Mouse (Mus musculus) heart, embryonic 14.5 days (tissue): ENCODE data around the gene Birc6. TPM values are rescaled to one million over a fixed set of nuclear protein-coding genes. Genes with fewer than 3 reads are reported as not detected.

ENCODE experiments used
- ATAC-seq: fragments of 200-750 bp; cut with Nextera tagmentation; 2 replicates; pipeline ENCODE4 v1.8.0; 2017; ENCODE audit warnings: low read depth, moderate TSS enrichment; ENCODE audit not compliant: insufficient number of reproducible peaks, insufficient read depth, low FRiP score
- H3K27ac ChIP-seq, 2 experiments: fragments of 200-500 bp in 1 of 2; fragments of 300-500 bp in 1 of 2; sonication (generic) in 1 of 2; replicated peaks in 1 of 2; 2 replicates each; pipeline ENCODE4 v1.5.1; 2012 to 2014; ENCODE audit warnings: low read depth in 2 of 2, low read length in 2 of 2, control low read depth in 1 of 2, mild to moderate bottlenecking in 1 of 2, mixed read lengths in 1 of 2; ENCODE audit not compliant: control insufficient read depth in 1 of 2, insufficient read depth in 1 of 2
- H3K27me3 ChIP-seq: fragments of 300-500 bp; sonication (generic); 2 replicates; pipeline ENCODE4 v1.6.1; 2014; ENCODE audit warnings: mild to moderate bottlenecking, low read length, control low read depth; ENCODE audit not compliant: control insufficient read depth, insufficient read depth
- H3K36me3 ChIP-seq: fragments of 300-500 bp; sonication (generic); 2 replicates; pipeline ENCODE4 v1.6.1; 2014; ENCODE audit warnings: mild to moderate bottlenecking, control low read depth, low read length, mixed read lengths; ENCODE audit not compliant: control insufficient read depth, insufficient read depth
- H3K4me1 ChIP-seq, 2 experiments: fragments of 200-500 bp in 1 of 2; fragments of 300-500 bp in 1 of 2; sonication (generic) in 1 of 2; 2 replicates each; pipeline ENCODE4 v1.6.1; 2012 to 2014; ENCODE audit warnings: low read length in 2 of 2, control low read depth in 1 of 2, mixed read lengths in 1 of 2; ENCODE audit not compliant: control insufficient read depth in 2 of 2, insufficient read depth in 2 of 2
- H3K4me2 ChIP-seq: fragments of 300-500 bp; sonication (generic); 2 replicates; pipeline ENCODE4 v1.6.1; 2014; ENCODE audit warnings: mild to moderate bottlenecking, low read length
- H3K4me3 ChIP-seq, 2 experiments: fragments of 200-500 bp in 1 of 2; fragments of 300-500 bp in 1 of 2; sonication (generic) in 1 of 2; 2 replicates each; pipeline ENCODE4 v1.5.1; 2012 to 2014; ENCODE audit warnings: low read length in 2 of 2, mild to moderate bottlenecking in 2 of 2, control low read depth in 1 of 2, low read depth in 1 of 2, moderate library complexity in 1 of 2; ENCODE audit not compliant: control insufficient read depth in 1 of 2, insufficient read depth in 1 of 2
- H3K9ac ChIP-seq: fragments of 300-500 bp; sonication (generic); 2 replicates; pipeline ENCODE4 v1.6.1; 2014; ENCODE audit warnings: mild to moderate bottlenecking, low read length
- H3K9me3 ChIP-seq: fragments of 300-500 bp; sonication (generic); 2 replicates; pipeline ENCODE4 v1.6.1; 2016; ENCODE audit warnings: low read length, control low read depth; ENCODE audit not compliant: control insufficient read depth
- whole genome bisulfite sequencing: fragments of 180-500 bp; shearing (Covaris S2); extraction: QIAGEN DNeasy Blood & Tissue Kit; methylation state at CpG from one replicate; pipeline ENCODE4 v1.1.7; 2014; 5-methylcytosine and 5-hydroxymethylcytosine counted together
- polyA plus RNA-seq: library from polyadenylated mRNA; unstranded; fragments of >200 nt; fragmentation: Nextera tagmentation; extraction: Ambion mirVana; gene quantifications from 2 replicates; pipeline ENCODE4 v1.2.1, GENCODE M21; 2014

Gene Birc6
- polyA plus RNA-seq, 1 experiment from 2014 or later = 75.3 TPM

DNA sequence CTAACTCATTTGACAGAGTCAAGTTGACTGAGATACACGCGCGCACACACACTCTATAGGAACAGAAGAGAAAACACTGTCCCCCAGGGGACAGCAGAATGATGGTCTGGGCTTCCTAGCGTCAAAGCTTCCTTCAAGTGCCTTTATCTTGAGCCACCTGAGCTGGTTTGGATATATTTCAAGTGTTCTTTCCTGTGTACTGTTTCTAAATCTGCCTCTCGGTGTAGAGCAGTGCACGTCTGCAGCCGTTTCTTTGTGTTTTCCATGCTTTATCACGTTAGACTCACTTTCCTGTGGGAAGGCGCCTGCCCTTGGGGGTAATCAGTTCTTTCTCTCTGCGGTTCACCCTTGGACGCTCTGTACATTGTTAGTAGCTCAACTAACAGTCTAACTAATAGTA is 207.3 kb downstream of the Birc6 start:
- H3K27ac ChIP-seq = 0 out of 4 replicates have a peak overlapping the region, but pooled peaks of 1 of the 2 experiments have one; percentile 5
- H3K36me3 ChIP-seq = peaks cover 9% of the 10 kb centered on the region; the same call in 1 of the 2 replicates
- 0 out of 2 replicates have a peak overlapping the region, but pooled peaks have one; percentile 0 for H3K4me2 ChIP-seq
- H3K9ac ChIP-seq = 0 out of 2 replicates have a peak overlapping the region, but pooled peaks have one; percentile 1
- WGBS = 37% methylated on average over 11 of the region's 11 CpGs
- peaks cover 4 to 5% of the 10 kb centered on the region in 2 experiments; a peak in 3 of 4 replicates for H3K4me1 ChIP-seq
- ATAC-seq = peak; percentile 61; the same call in 1 of the 2 replicates
- H3K27me3 ChIP-seq = no peaks in the 10 kb centered on the region
- H3K9me3 ChIP-seq = no peaks in the 10 kb centered on the region
- no peak overlapping the region for H3K4me3 ChIP-seq

- Histone ChIP-seq H3K9ac (no peak overlapping the region), H3K27me3 (no peaks in the 10 kb centered on the region), H3K36me3 (peaks cover 4% of the 10 kb centered on the region; the same call in 1 of the 2 replicates), H3K9me3 (no peaks in the 10 kb centered on the region), H3K4me2 (no peak overlapping the region), H3K4me3 (no peak overlapping the region), H3K4me1 (no peaks in the 10 kb centered on the region), H3K27ac (no peak overlapping the region)
- 96% methylated on average over 1 of the region's 1 CpGs for WGBS
- ATAC-seq = no peak
Measured at GRCm38 (mm10) chr17:74749659-74750058, 221.6 kb downstream of the Birc6 start.

DNA sequence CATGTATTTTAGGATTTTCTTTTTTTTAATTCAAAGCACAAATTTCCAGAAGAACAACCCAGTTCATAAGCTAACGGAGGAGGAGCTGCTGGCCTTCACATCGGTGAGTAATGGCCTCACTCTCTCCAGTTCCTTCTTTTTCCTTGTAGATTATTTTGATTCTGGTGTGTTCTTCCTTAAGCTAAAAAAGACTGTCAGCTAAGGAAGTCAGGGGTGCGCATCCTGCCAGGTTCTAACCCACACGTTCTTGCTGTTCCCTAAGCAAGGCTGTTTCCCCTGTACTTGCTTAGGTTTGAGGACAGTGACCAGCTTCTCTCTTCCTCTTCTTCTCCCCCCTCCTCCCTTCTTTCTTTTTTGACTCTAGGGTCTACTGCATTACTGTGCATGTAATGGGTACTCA is 222.9 kb downstream of the Birc6 start:
- WGBS = 81% methylated on average over 4 of the region's 4 CpGs
- Histone ChIP-seq H3K9ac (no peak overlapping the region), H3K27ac (no peak overlapping the region), H3K4me1 (no peaks in the 10 kb centered on the region), H3K4me3 (no peak overlapping the region), H3K27me3 (no peaks in the 10 kb centered on the region), H3K4me2 (no peak overlapping the region), H3K36me3 (no peaks in the 10 kb centered on the region; the same call in 1 of the 2 replicates), H3K9me3 (no peaks in the 10 kb centered on the region)
- ATAC-seq = no peak

Other genes with a start within 250 kb of the Birc6 start
- gene Memo1, start 232.8 kb upstream of the Birc6 start, polyA plus RNA-seq = 77.4 and 80.7 TPM in 2 replicates
- 188 and 189 TPM in 2 replicates for gene Dpy30, start 204.4 kb upstream of the Birc6 start, polyA plus RNA-seq
- gene Spast, start 189.3 kb upstream of the Birc6 start, polyA plus RNA-seq = 20.1 and 21.4 TPM in 2 replicates
- 28.3 and 30.8 TPM in 2 replicates for gene Slc30a6, start 132.7 kb upstream of the Birc6 start, polyA plus RNA-seq
- 0.23 and 0.30 TPM in 2 replicates for gene Nlrc4, start 69.2 kb upstream of the Birc6 start, polyA plus RNA-seq
- gene Yipf4, start 38.8 kb upstream of the Birc6 start, polyA plus RNA-seq = 65.0 and 70.1 TPM in 2 replicates
- gene Ttc27, start 189.4 kb downstream of the Birc6 start, polyA plus RNA-seq = 13.9 and 15.3 TPM in 2 replicates